In the genomic region with DNA sequence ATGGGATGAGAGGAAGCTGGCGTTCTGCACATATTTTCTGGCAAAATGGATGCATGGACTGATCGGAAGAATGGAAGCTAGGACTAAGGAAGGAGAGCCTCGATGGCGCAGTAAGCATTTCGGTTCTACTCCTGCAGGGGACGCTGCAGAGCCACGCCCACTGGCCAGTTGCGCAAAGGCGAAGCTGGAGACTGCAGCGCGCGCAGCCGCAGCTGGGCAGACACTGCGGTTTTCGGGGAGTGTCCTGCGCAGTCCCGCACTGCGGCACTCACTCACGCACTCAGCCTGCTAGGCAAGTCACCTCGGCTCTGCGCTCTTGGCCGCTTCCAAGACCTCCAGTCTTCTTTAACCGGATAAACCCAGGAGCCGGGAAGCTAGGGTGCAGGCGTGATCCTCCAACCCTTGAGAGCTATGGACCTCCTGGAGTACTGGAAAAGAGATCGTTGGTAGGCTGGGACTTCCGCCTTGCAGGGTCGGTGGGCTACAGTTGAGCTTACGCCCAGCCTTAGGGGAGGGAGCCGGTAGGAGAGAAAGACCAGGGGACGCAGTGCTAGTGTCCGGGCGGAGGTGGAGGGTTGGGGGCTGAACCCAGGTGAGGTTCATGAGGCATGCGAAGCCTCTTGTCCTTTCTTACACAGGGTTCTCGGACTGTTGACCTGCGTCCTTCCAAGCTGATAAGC, we compare ENCODE assay signal across 8 mouse cellular contexts. TPM values are rescaled to one million over a fixed set of nuclear protein-coding genes. Genes with fewer than 3 reads are reported as not detected.
DNase-seq lines count a peak whose midpoint lies in the region; ATAC-seq lines count a peak whose summit lies in the region.

A gene (plus strand): TSS at position 196 of the 680 bp plus-strand sequence.

- H3K27ac ChIP-seq in brown adipose tissue, adult 24 weeks (replicated peaks; ENCODE audit: low read depth, low read length): no peak within 1 kb of the TSS
- no peak within 1 kb of the TSS for H3K27ac ChIP-seq in forebrain, embryonic 12.5 days
- no peak within 1 kb of the TSS for H3K27ac ChIP-seq in limb, embryonic 11.5 days (replicated peaks; ENCODE audit: low read depth, low read length)
- no peak within 1 kb of the TSS for H3K27ac ChIP-seq in midbrain, embryonic 11.5 days (ENCODE audit: low read depth, low read length)

- ATAC-seq in CD4-positive, CD25-positive, alpha-beta regulatory T cell, adult 4 months: no peak
- peak; percentile 79 for ATAC-seq in forebrain, embryonic 12.5 days (ENCODE audit: low FRiP score)
- ATAC-seq in limb, embryonic 11.5 days (ENCODE audit: insufficient number of reproducible peaks, low FRiP score, low TSS enrichment, low read depth): peak; percentile 57; the same call in 1 of the 2 replicates
- peak; percentile 86 for ATAC-seq in midbrain, embryonic 11.5 days (ENCODE audit: low FRiP score)

- H3K4me2 ChIP-seq in forebrain, embryonic 12.5 days: peak within 1 kb of the TSS; percentile 64
- H3K4me2 ChIP-seq in limb, embryonic 11.5 days (ENCODE audit: low read depth, severe bottlenecking): peak within 1 kb of the TSS; percentile 65
- H3K4me2 ChIP-seq in midbrain, embryonic 11.5 days: peak within 1 kb of the TSS; percentile 65

- H3K9ac ChIP-seq in forebrain, embryonic 12.5 days: peak within 1 kb of the TSS; percentile 51
- peak within 1 kb of the TSS; percentile 37; the same call in 1 of the 2 replicates for H3K9ac ChIP-seq in limb, embryonic 11.5 days (ENCODE audit: low read length)
- H3K9ac ChIP-seq in midbrain, embryonic 11.5 days (ENCODE audit: low read length): peak within 1 kb of the TSS; percentile 50

- H3K36me3 ChIP-seq in forebrain, embryonic 12.5 days (replicated peaks): no peaks in the 10 kb centered on the region
- H3K36me3 ChIP-seq in limb, embryonic 11.5 days (ENCODE audit: control insufficient read depth, insufficient read depth, low read length): no peaks in the 10 kb centered on the region
- H3K36me3 ChIP-seq in midbrain, embryonic 11.5 days (ENCODE audit: control insufficient read depth, insufficient read depth, low read length): no peaks in the 10 kb centered on the region

- peaks cover 43% of the 10 kb centered on the region for H3K27me3 ChIP-seq in forebrain, embryonic 12.5 days
- peaks cover 15% of the 10 kb centered on the region for H3K27me3 ChIP-seq in limb, embryonic 11.5 days (ENCODE audit: control insufficient read depth, insufficient read depth, low read length)
- H3K27me3 ChIP-seq in midbrain, embryonic 11.5 days (ENCODE audit: control insufficient read depth, insufficient read depth, low read length): peaks cover 2% of the 10 kb centered on the region; the same call in 1 of the 2 replicates

- DNase-seq in CD4-positive, CD25-positive, alpha-beta regulatory T cell, adult 2 months (ENCODE audit: low read depth, low spot score): peak; percentile 19
- DNase-seq in kidney, adult 9 months: peak; percentile 41
- peak; percentile 77 for DNase-seq in limb, embryonic 11.5 days (ENCODE audit: low spot score)
- peak; percentile 99 for DNase-seq in midbrain, embryonic 11.5 days (ENCODE audit: low spot score, missing footprints)
- peak; percentile 85 for DNase-seq in telencephalon, adult 2 months (ENCODE audit: low read depth, low spot score)

- peak within 1 kb of the TSS; percentile 32 for H3K4me3 ChIP-seq in brown adipose tissue, adult 24 weeks (ENCODE audit: insufficient read depth, low read depth, low read length)
- H3K4me3 ChIP-seq in forebrain, embryonic 12.5 days (replicated peaks): peak within 1 kb of the TSS; percentile 41
- H3K4me3 ChIP-seq in limb, embryonic 11.5 days (ENCODE audit: low read depth, low read length): peak within 1 kb of the TSS; percentile 29
- H3K4me3 ChIP-seq in midbrain, embryonic 11.5 days (ENCODE audit: low read depth, low read length): peak within 1 kb of the TSS; percentile 32

- WGBS in forebrain, embryonic 12.5 days: 1% methylated on average over 36 of the region's 36 CpGs
- 2% methylated on average over 36 of the region's 36 CpGs for WGBS in limb, embryonic 11.5 days
- whole genome bisulfite sequencing in midbrain, embryonic 11.5 days: 1% methylated on average over 36 of the region's 36 CpGs

- no peaks in the 10 kb centered on the region for H3K4me1 ChIP-seq in brown adipose tissue, adult 24 weeks (ENCODE audit: control insufficient read depth, insufficient read depth, insufficient read length, low read length)
- H3K4me1 ChIP-seq in forebrain, embryonic 12.5 days: peaks cover 9% of the 10 kb centered on the region
- no peaks in the 10 kb centered on the region for H3K4me1 ChIP-seq in limb, embryonic 11.5 days (ENCODE audit: control insufficient read depth, insufficient read depth, low read length)
- H3K4me1 ChIP-seq in midbrain, embryonic 11.5 days (ENCODE audit: control insufficient read depth, insufficient read depth, low read length): 0 out of 2 replicates have a peak, but pooled peaks cover 4% of the 10 kb centered on the region

- no peaks in the 10 kb centered on the region for H3K9me3 ChIP-seq in forebrain, embryonic 12.5 days
- no peaks in the 10 kb centered on the region for H3K9me3 ChIP-seq in limb, embryonic 11.5 days (ENCODE audit: control insufficient read depth, low read length)
- H3K9me3 ChIP-seq in midbrain, embryonic 11.5 days (ENCODE audit: control insufficient read depth, low read length): no peaks in the 10 kb centered on the region

RNA-seq across cellular contexts. Expression of the gene that starts here (rescaled TPM):
- polyA plus RNA-seq in CD4-positive, CD25-positive, alpha-beta regulatory T cell, adult 4 months (2017; shearing (Covaris generic)): under 1 TPM in 1 of 2 experiments, not detected in 1; 0.09 TPM
- polyA plus RNA-seq in brown adipose tissue, adult 24 weeks (2012; ENCODE audit: insufficient read depth, insufficient read length, missing spikeins): 0.91 and 4.4 TPM in 2 replicates
- 34.1 and 39.7 TPM in 2 replicates for polyA plus RNA-seq in forebrain, embryonic 12.5 days (2016; fragmentation: Nextera tagmentation; extraction: Ambion mirVana)
- 4.0 and 4.7 TPM in 2 replicates for polyA plus RNA-seq in limb, embryonic 11.5 days (2014; fragmentation: Nextera tagmentation; extraction: Ambion mirVana)
- 19.8 and 24.1 TPM in 2 replicates for polyA plus RNA-seq in midbrain, embryonic 11.5 days (2014; fragmentation: Nextera tagmentation; extraction: Ambion mirVana)

Comparison
In these comparisons a context has a peak if more than half of its experiments do, and no peak if none do; other contexts are left out.
1. DNase-seq: peak in every context shown above with its lines; median percentile 99 in midbrain, embryonic 11.5 days; 85 in telencephalon, adult 2 months; 77 in limb, embryonic 11.5 days; 41 in kidney, adult 9 months; 19 in CD4-positive, CD25-positive, alpha-beta regulatory T cell, adult 2 months.